Comparison of ENCODE assay signal across 10 mouse cellular contexts in genomic region chr13:32495063-32495462, GRCm38 (mm10).
DNase-seq lines count a peak whose midpoint lies in the region; ATAC-seq lines count a peak whose summit lies in the region.
"Had no signal": no experiment of that assay in that cellular context is flagged by ENCODE, and none has a peak within 500 bp of the region (broad histone marks: within the 10 kb centered on the region; RNA-seq: fewer than 3 reads in every experiment).

No protein-coding gene starts in this region.

- no peak overlapping the region for H3K9ac ChIP-seq in kidney, embryonic 15.5 days
- H3K9ac ChIP-seq: liver, embryonic 14.5 days had no signal

- no peak overlapping the region for H3K4me2 ChIP-seq in kidney, embryonic 15.5 days

- 36% methylated on average over 6 of the region's 6 CpGs for WGBS in kidney, embryonic 15.5 days
- 65% methylated on average over 6 of the region's 6 CpGs for WGBS in hindbrain, embryonic 10.5 days

- no peak overlapping the region for H3K4me3 ChIP-seq in kidney, embryonic 15.5 days (replicated peaks)
- H3K4me3 ChIP-seq in hindbrain, embryonic 10.5 days, result no peak overlapping the region

- DNase-seq in cerebellum, adult 11 months, result peak; percentile 5
- peak; percentile 6 for DNase-seq in retina, adult 2 months (ENCODE audit: low read depth, low spot score)
- no peak for DNase-seq in retina, embryonic 14.5 days (ENCODE audit: low spot score)
- DNase-seq in frontal cortex, postnatal 36 days (ENCODE audit: low spot score in 2 of 2), result no peak
- DNase-seq in thymus, postnatal 36 days, result no peak
- DNase-seq in hindbrain, embryonic 10.5 days (ENCODE audit: low spot score), result no peak
- DNase-seq: midbrain, embryonic 14.5 days had no signal

- H3K27me3 ChIP-seq in kidney, embryonic 15.5 days, result no peaks in the 10 kb centered on the region
- no peaks in the 10 kb centered on the region for H3K27me3 ChIP-seq in hindbrain, embryonic 10.5 days (ENCODE audit: insufficient read depth, poor library complexity, severe bottlenecking)

- no peaks in the 10 kb centered on the region for H3K9me3 ChIP-seq in kidney, embryonic 15.5 days (replicated peaks)
- no peaks in the 10 kb centered on the region for H3K9me3 ChIP-seq in hindbrain, embryonic 10.5 days

- H3K4me1 ChIP-seq in kidney, embryonic 15.5 days, result peaks cover 37% of the 10 kb centered on the region
- H3K4me1 ChIP-seq in hindbrain, embryonic 10.5 days (replicated peaks), result 0 out of 2 replicates have a peak, but pooled peaks cover 5% of the 10 kb centered on the region

- H3K27ac ChIP-seq in kidney, embryonic 15.5 days, result 0 out of 2 replicates have a peak overlapping the region, but pooled peaks have one; percentile 62
- no peak overlapping the region for H3K27ac ChIP-seq in hindbrain, embryonic 10.5 days
- H3K27ac ChIP-seq: liver, embryonic 14.5 days had no signal

- ATAC-seq in cerebellum, adult (ENCODE audit: insufficient number of reproducible peaks, low FRiP score, low TSS enrichment), result no peak
- ATAC-seq in kidney, embryonic 15.5 days (replicated peaks; ENCODE audit: low FRiP score), result no peak

- no peaks in the 10 kb centered on the region for H3K36me3 ChIP-seq in kidney, embryonic 15.5 days
- H3K36me3 ChIP-seq in hindbrain, embryonic 10.5 days, result no peaks in the 10 kb centered on the region

Comparison
In these comparisons a context has a peak if more than half of its experiments do, and no peak if none do; other contexts are left out.
1. DNase-seq: peak in cerebellum, adult 11 months (single experiment) and retina, adult 2 months (single experiment); none in retina, embryonic 14.5 days (single experiment), frontal cortex, postnatal 36 days (0 of 2), thymus, postnatal 36 days (0 of 2) and hindbrain, embryonic 10.5 days (single experiment).